Mouse (Mus musculus) G1E (cell line): ENCODE data around the gene Hexim2.

Experiments
- CTCF ChIP-seq: IDR thresholded peaks from 2 replicates; pipeline ENCODE4 v1.5.1; 2012; ENCODE audit warnings: low read depth, low read length, inconsistent platforms, mixed read lengths
- GATA1 ChIP-seq: IDR thresholded peaks from 2 replicates; pipeline ENCODE4 v1.6.1; 2012; ENCODE audit warnings: borderline replicate concordance, low read length, inconsistent platforms, mixed read lengths
- POLR2AphosphoS5 ChIP-seq: IDR thresholded peaks from 2 replicates; pipeline ENCODE4 v1.6.1; 2012; ENCODE audit warnings: low read depth, low read length, inconsistent platforms; ENCODE audit not compliant: insufficient replicate concordance
- TAL1 ChIP-seq: conservative IDR thresholded peaks from 2 replicates; pipeline ENCODE4 v1.6.1; 2012; ENCODE audit warnings: low read depth, low read length, inconsistent platforms, mixed read lengths

GRCm38 (mm10) chr11:103103621-103104020, 28.6 kb upstream of the Hexim2 start:
- TF ChIP-seq CTCF, result no peak
- TF ChIP-seq TAL1, result no peak
- TF ChIP-seq GATA1, result no peak
- TF ChIP-seq POLR2AphosphoS5, result no peak
